Mouse (Mus musculus) CD4-positive helper T cell, adult 2 months (primary cell): ENCODE results near the gene Slc16a14.

Experiments used
- DNase-seq: peaks from one replicate; pipeline ENCODE4 v3.0.0-alpha.2; 2012; ENCODE audit warnings: low read depth, missing footprints, low spot score

The Slc16a14 gene

GRCm38 (mm10) chr1:84866706-84867230, 68.2 kb downstream of the Slc16a14 start:
- DNase-seq, result no peak

- no peak for DNase-seq
Observed at GRCm38 (mm10) chr1:84866231-84866630, 68.7 kb downstream of the Slc16a14 start.

GRCm38 (mm10) chr1:84864645-84865044, 70.3 kb downstream of the Slc16a14 start:
- DNase-seq, result no peak

DNA sequence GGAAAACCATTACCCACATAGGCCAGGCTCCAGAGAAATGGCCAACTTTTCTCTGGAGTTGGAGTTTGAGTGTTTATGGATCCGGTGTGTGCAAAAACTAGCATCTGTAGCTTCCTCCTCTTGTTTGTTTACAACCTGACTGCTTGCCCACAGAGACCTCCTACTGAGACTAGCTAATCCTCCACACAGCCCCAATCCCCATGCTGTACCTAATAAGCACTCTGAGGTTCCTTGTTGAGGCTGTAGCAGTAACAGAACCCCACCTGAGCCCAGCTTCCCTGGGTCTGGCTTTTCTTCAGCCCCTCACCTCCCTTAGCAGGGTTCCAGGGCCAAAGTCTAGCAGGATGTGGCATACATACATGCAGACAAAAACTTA, 73.7 kb downstream of the Slc16a14 start:
- DNase-seq, result no peak

DNA sequence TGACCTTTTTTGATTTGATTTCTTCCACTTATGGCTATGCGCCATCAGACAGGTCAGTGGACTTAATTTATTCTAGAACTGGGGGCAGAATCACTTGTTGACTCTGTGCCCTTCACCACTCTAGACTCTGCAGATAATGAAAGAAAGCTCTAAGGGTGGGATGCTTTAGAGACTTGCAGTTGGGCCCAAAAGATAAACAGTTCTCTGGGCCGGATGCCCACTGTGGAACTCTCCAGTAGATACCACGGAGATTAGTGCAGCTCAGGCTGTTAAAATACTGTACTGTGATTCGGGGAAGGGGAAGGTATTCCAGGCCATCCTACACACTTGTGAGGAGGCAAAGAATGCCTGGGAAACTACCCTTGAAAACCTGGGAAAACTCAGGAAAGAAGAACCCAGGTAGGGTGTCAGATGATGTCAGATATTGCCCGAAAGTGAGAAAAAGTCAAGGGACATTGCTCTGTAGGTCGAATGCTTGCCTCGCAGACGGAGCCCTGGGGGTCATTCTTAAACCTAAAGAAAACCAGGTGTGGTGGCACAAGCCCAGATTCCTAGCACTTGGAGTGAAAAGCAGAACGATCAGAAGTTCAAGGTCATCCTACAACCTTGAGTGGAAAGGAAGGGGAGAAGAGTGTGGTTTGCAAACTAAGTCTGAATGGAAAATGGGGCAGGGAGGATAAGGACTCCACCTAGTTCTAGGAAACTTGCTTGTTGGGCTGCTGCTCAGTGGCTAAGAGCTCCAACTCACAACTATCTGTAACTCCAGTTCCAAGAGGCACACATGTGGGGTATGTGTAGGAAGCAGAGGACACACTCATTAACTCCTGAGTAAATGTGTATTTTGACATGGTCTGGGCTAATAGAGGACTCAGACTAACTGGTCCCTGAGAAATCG, 74.3 kb downstream of the Slc16a14 start:
- no peak for DNase-seq

GRCm38 (mm10) chr1:84859597-84859996, 75.3 kb downstream of the Slc16a14 start:
- DNase-seq, result no peak
